Mouse (Mus musculus) stomach, embryonic 14.5 days (tissue): ENCODE measurements around the gene Caprin1. TPM values are rescaled to one million over a fixed set of nuclear protein-coding genes. Genes with fewer than 3 reads are reported as not detected.

Experiments used
- ATAC-seq: fragments of 200-750 bp; cut with Nextera tagmentation; 2 replicates; pipeline ENCODE4 v1.8.0; 2017; ENCODE audit warnings: low read depth, moderate TSS enrichment; ENCODE audit not compliant: insufficient number of reproducible peaks, insufficient read depth, low FRiP score
- H3K27ac ChIP-seq: fragments of 300-500 bp; sonication (generic); 2 replicates; pipeline ENCODE4 v1.5.1; 2014; ENCODE audit warnings: mild to moderate bottlenecking, low read length, moderate library complexity, mixed read lengths
- H3K27me3 ChIP-seq: fragments of 300-500 bp; sonication (generic); 2 replicates; pipeline ENCODE4 v1.6.1; 2014; ENCODE audit warnings: low read length, control low read depth, mixed read lengths; ENCODE audit not compliant: control insufficient read depth, insufficient read depth
- H3K36me3 ChIP-seq: fragments of 300-500 bp; sonication (generic); 2 replicates; pipeline ENCODE4 v1.6.1; 2014; ENCODE audit warnings: mild to moderate bottlenecking, control low read depth, low read length, moderate library complexity, mixed read lengths; ENCODE audit not compliant: control insufficient read depth, insufficient read depth
- H3K4me1 ChIP-seq: fragments of 300-500 bp; sonication (generic); 2 replicates; pipeline ENCODE4 v1.6.1; 2014; ENCODE audit warnings: low read length, control low read depth, mixed read lengths; ENCODE audit not compliant: control insufficient read depth, insufficient read depth
- H3K4me2 ChIP-seq: fragments of 300-500 bp; sonication (generic); replicated peaks from 2 replicates; pipeline ENCODE4 v1.6.1; 2014; ENCODE audit warnings: low read depth, low read length, control low read depth
- H3K4me3 ChIP-seq: fragments of 300-500 bp; sonication (generic); 2 replicates; pipeline ENCODE4 v1.5.1; 2014; ENCODE audit warnings: low read depth, low read length, control low read depth
- H3K9ac ChIP-seq: fragments of 300-500 bp; sonication (generic); replicated peaks from 2 replicates; pipeline ENCODE4 v1.6.1; 2014; ENCODE audit warnings: low read depth, mild to moderate bottlenecking, control low read depth, low read length, moderate library complexity, mixed read lengths
- H3K9me3 ChIP-seq: fragments of 300-500 bp; sonication (generic); 2 replicates; pipeline ENCODE4 v1.6.1; 2016; ENCODE audit warnings: low read depth, low read length, control low read depth; ENCODE audit not compliant: control insufficient read depth
- WGBS: fragments of 180-500 bp; shearing (Covaris S2); extraction: QIAGEN DNeasy Blood & Tissue Kit; methylation state at CpG from one replicate; pipeline ENCODE4 v1.1.7; 2014; 5-methylcytosine and 5-hydroxymethylcytosine counted together
- polyA plus RNA-seq: library from polyadenylated mRNA; unstranded; fragments of >200 nt; fragmentation: Nextera tagmentation; extraction: Ambion mirVana; gene quantifications from 2 replicates; pipeline ENCODE4 v1.2.1, GENCODE M21; 2014

Caprin1 gene
- polyA plus RNA-seq, 1 experiment from 2014 or later = 358 TPM

- H3K4me1 ChIP-seq = no peaks in the 10 kb centered on the region
- no peaks in the 10 kb centered on the region for H3K9me3 ChIP-seq
- H3K27ac ChIP-seq = no peak overlapping the region
- no peak overlapping the region for H3K4me3 ChIP-seq
- no peaks in the 10 kb centered on the region for H3K27me3 ChIP-seq
- no peak overlapping the region for H3K4me2 ChIP-seq
- WGBS = 55% methylated on average over 5 of the region's 5 CpGs
- no peaks in the 10 kb centered on the region for H3K36me3 ChIP-seq
- no peak overlapping the region for H3K9ac ChIP-seq
- no peak for ATAC-seq
These were observed 14.2 kb upstream of the Caprin1 start for GRCm38 (mm10) chr2:103811465-103812191.

- Histone ChIP-seq H3K9me3 (no peaks in the 10 kb centered on the region), H3K4me2 (no peak overlapping the region), H3K4me1 (no peaks in the 10 kb centered on the region), H3K4me3 (no peak overlapping the region), H3K27ac (no peak overlapping the region), H3K27me3 (no peaks in the 10 kb centered on the region), H3K9ac (no peak overlapping the region), H3K36me3 (no peaks in the 10 kb centered on the region)
- no peak for ATAC-seq
- WGBS = 84% methylated on average over 6 of the region's 6 CpGs
These were observed 13.0 kb upstream of the Caprin1 start for GRCm38 (mm10) chr2:103810412-103810811.

DNA sequence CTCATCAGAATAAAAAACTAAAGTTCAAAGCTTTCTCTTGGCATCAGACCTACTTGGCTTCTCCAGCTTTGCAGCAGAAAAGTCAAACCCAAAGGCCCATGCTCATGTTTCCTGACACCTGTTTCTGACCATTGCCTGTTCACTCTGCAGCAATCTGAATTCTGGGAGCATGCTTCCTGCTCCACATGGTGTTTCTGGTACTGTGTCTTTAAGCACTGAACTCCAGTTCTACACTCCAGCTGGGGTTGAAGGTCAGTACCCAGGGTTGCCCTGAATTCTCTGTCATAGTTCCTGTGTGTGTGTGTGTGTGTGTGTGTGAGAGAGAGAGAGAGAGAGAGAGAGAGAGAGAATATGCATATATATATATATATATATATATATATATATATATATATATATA, 11.0 kb upstream of the Caprin1 start:
- Histone ChIP-seq H3K27me3 (no peaks in the 10 kb centered on the region), H3K4me1 (no peaks in the 10 kb centered on the region), H3K4me3 (no peak overlapping the region), H3K4me2 (no peak overlapping the region), H3K27ac (no peak overlapping the region), H3K36me3 (no peaks in the 10 kb centered on the region), H3K9me3 (no peaks in the 10 kb centered on the region), H3K9ac (no peak overlapping the region)
- ATAC-seq = no peak

- no peak for ATAC-seq
- H3K4me3 ChIP-seq = no peak overlapping the region
- no peak overlapping the region for H3K27ac ChIP-seq
- peaks cover 9% of the 10 kb centered on the region for H3K4me1 ChIP-seq
- H3K9me3 ChIP-seq = no peaks in the 10 kb centered on the region
- H3K36me3 ChIP-seq = no peaks in the 10 kb centered on the region
- 70% methylated on average over 5 of the region's 5 CpGs for WGBS
- H3K27me3 ChIP-seq = no peaks in the 10 kb centered on the region
- no peak overlapping the region for H3K4me2 ChIP-seq
- no peak overlapping the region for H3K9ac ChIP-seq
These were observed 6.5 kb upstream of the Caprin1 start for GRCm38 (mm10) chr2:103803770-103804530.

GRCm38 (mm10) chr2:103802422-103802821, 5.0 kb upstream of the Caprin1 start:
- Histone ChIP-seq H3K9me3 (no peaks in the 10 kb centered on the region), H3K4me2 (no peak overlapping the region), H3K27ac (no peak overlapping the region), H3K27me3 (no peaks in the 10 kb centered on the region), H3K9ac (no peak overlapping the region), H3K4me1 (peaks cover 14% of the 10 kb centered on the region), H3K36me3 (no peaks in the 10 kb centered on the region), H3K4me3 (no peak overlapping the region)
- WGBS = 75% methylated on average over 1 of the region's 1 CpGs
- no peak for ATAC-seq

- Histone ChIP-seq H3K4me3 (peak overlapping the region; percentile 98), H3K9me3 (no peaks in the 10 kb centered on the region), H3K9ac (peak overlapping the region; percentile 96), H3K27ac (peak overlapping the region; percentile 100), H3K4me2 (peak overlapping the region; percentile 48), H3K36me3 (peaks cover 20% of the 10 kb centered on the region), H3K27me3 (no peaks in the 10 kb centered on the region), H3K4me1 (peaks cover 14% of the 10 kb centered on the region)
- peak; percentile 66 for ATAC-seq
- 0% methylated on average over 50 of the region's 72 CpGs for WGBS
These were observed 485 bp downstream of the Caprin1 start for GRCm38 (mm10) chr2:103796861-103797466.

DNA sequence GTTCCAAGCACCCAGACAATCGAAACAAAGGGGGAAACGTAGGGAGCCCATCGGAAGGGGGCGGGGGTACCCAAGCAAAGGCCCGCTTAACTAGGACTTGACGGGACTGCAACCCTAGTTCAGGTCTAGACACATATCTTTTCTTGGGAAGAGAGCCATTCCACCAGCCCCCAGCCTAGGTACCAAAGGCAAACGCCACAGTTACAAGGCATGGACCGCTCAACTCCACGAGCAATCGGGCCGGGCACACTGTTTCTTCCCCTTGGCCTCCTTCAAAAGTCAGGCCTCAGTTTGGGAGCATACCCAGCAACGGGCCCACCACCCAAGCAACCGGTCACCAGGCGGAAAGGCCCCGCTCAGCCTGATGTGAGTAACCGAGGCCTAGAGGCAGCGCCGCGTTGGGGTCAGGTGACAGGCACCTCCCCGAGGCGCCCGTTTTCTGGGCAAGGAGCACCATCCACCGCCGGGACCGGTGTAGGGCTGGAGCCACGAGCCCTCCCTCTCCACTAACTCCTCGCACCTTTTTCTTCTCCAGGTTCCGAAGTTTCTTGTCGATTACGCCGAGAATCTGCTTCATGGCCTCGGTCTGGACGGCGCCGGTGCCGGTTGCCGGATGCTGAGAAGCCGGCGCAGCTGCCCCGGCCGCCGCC, 1.1 kb downstream of the Caprin1 start:
- ATAC-seq = peak; percentile 38; the same call in 1 of the 2 replicates
- H3K4me2 ChIP-seq = peak overlapping the region; percentile 45
- peaks cover 14% of the 10 kb centered on the region for H3K4me1 ChIP-seq
- H3K4me3 ChIP-seq = peak overlapping the region; percentile 98
- 0% methylated on average over 42 of the region's 42 CpGs for WGBS
- H3K27me3 ChIP-seq = no peaks in the 10 kb centered on the region
- peak overlapping the region; percentile 96 for H3K9ac ChIP-seq
- peaks cover 23% of the 10 kb centered on the region for H3K36me3 ChIP-seq
- peak overlapping the region; percentile 100 for H3K27ac ChIP-seq
- no peaks in the 10 kb centered on the region for H3K9me3 ChIP-seq

DNA sequence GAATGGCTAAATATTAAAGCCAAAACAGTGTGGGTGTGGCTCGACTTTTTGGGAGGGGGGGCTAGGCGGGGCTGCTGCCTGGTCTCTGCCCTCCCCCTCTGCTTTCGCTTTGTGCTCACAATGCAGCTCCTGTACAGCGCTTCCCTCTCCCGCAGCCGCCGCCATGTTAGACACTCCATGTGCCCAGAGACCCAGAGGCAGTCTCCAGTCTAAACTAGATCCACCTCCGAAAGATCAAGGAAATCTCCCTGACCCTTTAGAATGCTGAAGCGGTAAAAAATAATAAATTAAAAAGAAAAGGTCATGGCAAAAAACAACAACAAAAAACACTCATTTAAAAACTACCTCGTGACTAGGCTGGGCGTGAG, 1.6 kb downstream of the Caprin1 start:
- Histone ChIP-seq H3K4me2 (peak overlapping the region; percentile 45), H3K36me3 (peaks cover 28% of the 10 kb centered on the region), H3K9ac (peak overlapping the region; percentile 96), H3K27ac (peak overlapping the region; percentile 100), H3K4me3 (peak overlapping the region; percentile 98), H3K4me1 (peaks cover 9% of the 10 kb centered on the region; the same call in 1 of the 2 replicates), H3K27me3 (no peaks in the 10 kb centered on the region), H3K9me3 (no peaks in the 10 kb centered on the region)
- ATAC-seq = peak; percentile 53; the same call in 1 of the 2 replicates
- 0% methylated on average over 11 of the region's 11 CpGs for WGBS
